Mouse (Mus musculus): ENCODE measurements around the gene Pycard.

Gene Pycard

DNA sequence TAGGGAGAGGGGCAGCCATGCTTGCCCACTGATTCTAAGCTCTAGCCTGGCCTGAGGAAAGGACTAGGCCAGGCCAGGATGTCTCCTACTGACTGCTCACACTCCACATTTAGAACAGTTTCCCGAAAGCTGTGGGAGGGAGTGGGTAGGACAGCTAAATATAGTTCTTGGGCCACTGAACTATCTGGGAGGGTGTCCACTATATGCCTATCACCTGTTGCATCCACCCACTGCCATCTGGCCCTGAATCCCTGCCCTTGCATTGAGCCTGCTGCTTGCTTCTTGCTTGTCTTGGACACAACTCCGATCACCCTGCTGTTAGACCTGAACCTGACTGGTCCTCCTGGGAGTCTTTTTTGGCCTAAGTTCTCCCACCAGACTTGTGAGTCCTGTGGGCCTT, 10.0 kb upstream of the Pycard start, which contains the start of gene Trim72:
Trim72 (plus strand) TSS at position 262 of the 400 bp plus-strand sequence.
- no peak for DNase-seq (ENCODE audit: inconsistent age in 2 of 2, low spot score in 1 of 2)

DNA sequence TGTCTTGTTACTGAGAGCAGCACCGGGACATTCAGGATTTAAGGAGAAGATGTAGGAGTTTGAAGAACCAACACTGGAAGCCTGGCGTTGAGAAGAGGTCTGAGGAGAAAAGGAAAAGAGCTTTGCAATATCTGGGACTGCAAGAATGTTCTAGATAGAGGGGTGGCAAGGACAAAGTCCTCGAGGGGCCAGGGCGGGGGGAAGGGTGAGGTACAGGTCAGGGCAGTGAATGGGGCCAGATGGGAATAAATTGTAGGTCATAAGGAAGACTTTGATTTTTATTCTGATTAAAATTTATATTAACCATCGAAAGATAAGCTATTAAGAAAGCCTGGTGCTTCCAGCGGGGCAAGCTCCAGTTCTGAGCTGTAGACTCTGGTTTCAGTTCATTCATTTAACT, 9.4 kb upstream of the Pycard start:
- DNase-seq (ENCODE audit: inconsistent age in 2 of 2, low spot score in 1 of 2) = no peak

DNA sequence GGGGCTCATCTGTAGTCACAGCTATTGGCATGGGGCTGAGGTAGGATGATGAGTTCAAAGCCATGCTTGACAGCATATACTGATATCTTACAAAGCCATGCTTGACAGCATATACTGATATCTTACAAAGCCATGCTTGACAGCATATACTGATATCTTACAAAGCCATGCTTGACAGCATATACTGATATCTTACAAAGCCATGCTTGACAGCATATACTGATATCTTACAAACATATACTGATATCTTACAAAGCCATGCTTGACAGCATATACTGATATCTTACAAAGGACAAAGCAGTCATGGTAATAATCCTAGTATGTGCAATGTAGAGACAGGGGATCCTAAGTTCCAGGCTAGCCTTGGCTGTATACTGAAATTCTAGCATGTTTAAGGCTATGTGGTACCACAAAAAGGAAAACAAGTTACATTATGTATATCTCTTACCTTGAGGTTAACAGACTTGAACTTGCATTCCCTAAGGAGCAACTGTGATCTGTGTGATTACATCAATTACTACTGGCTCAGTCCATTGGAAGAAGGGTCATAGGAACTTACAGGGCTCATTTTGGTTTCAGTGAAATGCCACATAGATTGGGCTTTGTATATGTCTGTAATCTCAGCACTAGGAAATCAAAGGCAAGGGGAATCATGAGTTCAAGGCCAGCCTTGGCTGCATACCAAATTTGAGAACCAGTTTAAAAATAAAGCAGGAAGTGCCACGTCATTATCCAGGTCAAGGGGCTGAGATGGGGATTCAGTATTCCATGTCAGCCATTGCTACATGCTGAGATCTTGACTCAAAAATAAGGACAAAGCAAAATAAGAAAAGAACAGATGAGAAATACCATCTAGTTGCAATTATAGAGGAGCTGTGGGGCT, 6.6 kb upstream of the Pycard start:
- peak; percentile 45 to 77 for DNase-seq (ENCODE audit: inconsistent age in 2 of 2, low spot score in 1 of 2)

- DNase-seq (ENCODE audit: inconsistent age in 2 of 2, low spot score in 1 of 2) = no peak
Measured at GRCm38 (mm10) chr7:127999436-127999835, 5.8 kb upstream of the Pycard start.

- no peak for DNase-seq (ENCODE audit: inconsistent age in 2 of 2, low spot score in 1 of 2)
Measured at GRCm38 (mm10) chr7:127992488-127993340, 953 bp downstream of the Pycard start.

- DNase-seq (ENCODE audit: inconsistent age in 2 of 2, low spot score in 1 of 2) = peak; percentile 58 to 89
Measured at GRCm38 (mm10) chr7:127991643-127992487, 1.8 kb downstream of the Pycard start.

GRCm38 (mm10) chr7:127988904-127989303, 4.8 kb downstream of the Pycard start:
- DNase-seq (ENCODE audit: inconsistent age in 2 of 2, low spot score in 1 of 2) = no peak

DNA sequence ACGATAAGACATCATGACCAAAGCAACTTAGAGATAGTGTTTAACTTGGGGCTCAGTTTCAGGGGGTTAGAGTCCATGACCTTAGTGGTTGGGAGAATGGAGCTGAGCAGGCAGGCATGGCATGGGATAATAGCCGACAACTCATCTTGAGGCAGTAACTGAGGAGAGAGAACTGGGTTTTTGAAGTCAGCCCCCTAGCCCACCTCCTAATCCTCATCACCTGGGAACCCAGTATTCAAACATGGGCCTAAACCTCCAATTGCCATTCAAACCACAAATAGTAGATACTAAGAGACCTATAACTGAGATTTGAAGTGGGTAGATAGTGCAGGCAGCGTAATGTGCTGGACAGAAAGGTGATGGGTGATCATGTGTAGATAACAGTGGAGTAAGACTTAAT, 13.1 kb downstream of the Pycard start:
- no peak for DNase-seq (ENCODE audit: inconsistent age in 2 of 2, low spot score in 1 of 2)

- DNase-seq (ENCODE audit: inconsistent age in 2 of 2, low spot score in 1 of 2) = no peak
Measured at GRCm38 (mm10) chr7:127978856-127979255, 14.8 kb downstream of the Pycard start.

- peak in 1 of 2 experiments; percentile 54 for DNase-seq (ENCODE audit: inconsistent age in 2 of 2, low spot score in 1 of 2)
Measured at GRCm38 (mm10) chr7:127974413-127974930, 19.2 kb downstream of the Pycard start.

DNA sequence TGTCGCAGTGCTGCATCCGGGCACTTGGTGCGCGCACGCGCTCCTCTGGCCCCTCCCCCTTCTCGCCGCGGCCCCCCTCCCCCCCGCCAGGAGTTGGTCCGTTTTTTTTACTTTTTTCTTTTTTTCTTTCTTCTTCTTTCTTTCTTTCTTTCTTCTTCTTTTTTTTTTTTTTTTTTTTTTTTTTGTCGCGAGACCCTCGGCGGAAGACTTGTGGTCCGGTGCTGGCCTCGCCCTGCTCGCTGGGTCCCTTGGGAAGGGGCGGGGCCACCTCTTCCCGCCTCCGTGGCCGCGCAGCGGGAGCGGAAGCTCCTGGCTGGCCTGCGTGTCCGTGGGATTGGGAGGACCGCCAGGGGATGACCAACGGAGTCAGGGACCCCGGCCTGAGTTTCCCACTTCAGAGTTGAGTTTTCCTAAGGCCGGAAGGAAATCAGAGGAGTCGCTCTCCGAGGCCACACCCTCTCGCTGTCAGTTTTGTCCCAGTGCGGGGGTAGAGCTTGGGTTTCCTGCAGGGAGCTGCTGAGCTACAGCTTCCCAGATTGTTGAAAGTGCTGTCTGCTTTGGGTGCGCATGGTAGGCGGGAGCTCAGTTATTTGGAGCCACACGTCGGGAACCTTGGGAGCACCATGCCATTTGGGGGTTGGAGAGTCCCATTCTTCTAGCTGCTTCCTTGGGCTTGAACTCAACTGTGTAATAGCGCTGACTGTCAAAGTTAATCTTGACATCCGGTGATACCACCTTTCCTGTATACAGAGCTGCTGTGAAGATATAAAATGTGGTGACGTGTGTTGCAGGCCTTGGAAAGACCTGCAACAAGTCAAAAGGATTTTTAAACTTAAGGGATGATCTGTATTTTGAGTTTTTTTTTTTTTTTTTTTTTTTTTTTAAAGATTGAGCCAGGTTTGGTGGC, 25.5 kb downstream of the Pycard start:
- DNase-seq (ENCODE audit: inconsistent age in 2 of 2, low spot score in 1 of 2) = peak; percentile 85 to 90

GRCm38 (mm10) chr7:127967004-127967921, 26.4 kb downstream of the Pycard start, which contains the start of gene Fus:
Gene Fus (plus strand): TSS chr7:127967457.
- peak; percentile 95 to 99 for DNase-seq (ENCODE audit: inconsistent age in 2 of 2, low spot score in 1 of 2)

DNA sequence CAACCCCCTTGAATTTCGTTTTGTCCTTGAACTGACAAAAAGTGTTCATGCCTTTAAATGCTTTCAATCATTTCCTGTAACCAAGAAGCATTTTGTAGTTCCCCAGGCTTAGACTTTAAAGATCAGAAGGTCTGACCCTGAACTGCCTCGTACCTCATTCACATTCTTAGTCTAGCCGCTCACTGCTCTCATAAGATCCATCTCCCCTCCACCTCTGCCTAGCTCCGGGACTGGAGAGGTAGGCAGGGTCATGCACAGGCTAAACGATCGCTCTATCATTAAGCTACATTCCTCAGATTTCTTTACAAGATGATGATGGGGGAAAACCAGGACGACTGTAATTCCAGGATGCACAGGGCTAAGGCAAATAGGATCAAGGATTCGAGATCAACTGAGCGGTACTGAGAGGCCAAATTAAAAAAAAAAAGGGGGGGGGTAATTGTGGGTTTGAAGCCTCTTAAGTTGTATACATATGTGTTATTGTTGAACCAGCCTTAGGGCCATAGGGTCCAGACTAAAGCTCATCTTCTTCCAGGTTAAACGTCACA, 27.2 kb downstream of the Pycard start:
- DNase-seq (ENCODE audit: inconsistent age in 2 of 2, low spot score in 1 of 2) = peak; percentile 43 to 77

DNA sequence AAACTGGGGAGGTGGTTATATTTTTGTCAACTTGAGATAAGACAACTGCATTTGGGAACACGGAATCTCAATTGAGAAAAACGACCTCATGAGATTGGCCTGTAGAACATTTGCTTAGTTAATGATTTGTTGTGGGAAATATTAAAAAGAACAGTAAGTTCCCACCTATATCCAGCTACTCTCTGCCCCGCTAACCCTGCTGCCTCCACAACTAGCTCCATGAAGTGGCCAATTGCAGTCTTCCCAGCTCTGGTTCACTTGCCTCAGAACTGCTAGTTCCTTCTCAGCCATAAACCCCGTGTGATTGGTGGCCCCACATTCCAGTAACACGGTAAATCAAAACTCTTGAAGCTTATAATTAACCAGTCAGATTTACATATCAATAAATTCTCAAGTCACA, 34.3 kb downstream of the Pycard start:
- no peak for DNase-seq (ENCODE audit: inconsistent age in 2 of 2, low spot score in 1 of 2)

GRCm38 (mm10) chr7:127952864-127953581, 40.6 kb downstream of the Pycard start:
- no peak for DNase-seq (ENCODE audit: inconsistent age in 2 of 2, low spot score in 1 of 2)

DNA sequence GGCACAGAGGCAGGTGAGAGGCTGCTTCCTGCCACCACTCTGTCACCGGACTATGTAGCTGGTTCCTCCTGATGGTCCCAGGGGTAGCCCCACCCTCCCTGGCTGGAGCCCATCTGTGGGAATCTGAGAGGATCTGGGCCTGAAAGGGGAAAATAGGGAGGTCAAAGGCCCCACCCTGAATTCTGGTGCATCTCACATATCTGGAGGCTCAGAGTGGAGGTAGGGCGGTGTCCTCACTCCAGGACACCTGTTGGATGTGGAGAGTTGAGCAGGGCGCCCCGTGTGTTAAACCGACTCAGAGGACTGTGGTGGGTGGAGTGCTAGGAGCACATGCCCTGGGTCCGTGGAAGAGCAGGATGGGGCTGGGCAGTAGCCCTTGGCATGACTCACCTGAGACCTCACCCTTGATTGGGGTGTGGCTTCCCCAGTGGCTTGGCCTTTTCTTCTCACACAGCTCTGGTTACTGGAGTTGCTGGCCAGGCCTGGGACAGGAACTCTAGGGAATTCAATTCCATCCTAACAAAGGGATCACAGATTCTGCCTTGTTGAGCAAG, 47.1 kb downstream of the Pycard start, which contains the start of gene Prss36:
Prss36 (minus strand) TSS at position 256 of the 554 bp plus-strand sequence.
- no peak for DNase-seq (ENCODE audit: inconsistent age in 2 of 2, low spot score in 1 of 2)

DNA sequence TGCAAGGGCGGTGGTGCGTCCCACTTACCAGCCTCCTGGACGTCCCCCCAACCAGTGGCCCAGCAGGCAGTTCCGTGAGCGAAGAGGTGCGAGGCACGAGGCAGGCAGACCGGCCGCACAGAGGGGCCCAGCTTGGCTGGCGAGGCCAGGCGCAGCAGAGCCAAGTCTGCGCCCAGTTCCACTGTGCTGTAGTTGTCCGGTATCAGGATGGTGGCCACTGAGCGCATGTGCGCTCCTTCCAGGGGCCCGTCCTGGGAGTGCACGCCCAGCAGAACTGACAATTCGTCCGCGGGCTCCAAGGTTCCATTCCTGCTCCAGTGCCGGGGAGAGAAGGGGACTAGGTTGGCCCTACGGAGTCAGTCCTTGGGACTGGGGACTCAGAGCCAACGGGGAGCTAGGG, 49.1 kb downstream of the Pycard start:
- peak; percentile 33 to 67 for DNase-seq (ENCODE audit: inconsistent age in 2 of 2, low spot score in 1 of 2)

Measured in adrenal gland, adult (tissue).